Mouse (Mus musculus): ENCODE data around the gene Il21. TPM values are rescaled to one million over a fixed set of nuclear protein-coding genes. Genes with fewer than 3 reads are reported as not detected.

Gene Il21
- total and polyA plus RNA-seq, 2 experiments from 2014 or later, result not detected

DNA sequence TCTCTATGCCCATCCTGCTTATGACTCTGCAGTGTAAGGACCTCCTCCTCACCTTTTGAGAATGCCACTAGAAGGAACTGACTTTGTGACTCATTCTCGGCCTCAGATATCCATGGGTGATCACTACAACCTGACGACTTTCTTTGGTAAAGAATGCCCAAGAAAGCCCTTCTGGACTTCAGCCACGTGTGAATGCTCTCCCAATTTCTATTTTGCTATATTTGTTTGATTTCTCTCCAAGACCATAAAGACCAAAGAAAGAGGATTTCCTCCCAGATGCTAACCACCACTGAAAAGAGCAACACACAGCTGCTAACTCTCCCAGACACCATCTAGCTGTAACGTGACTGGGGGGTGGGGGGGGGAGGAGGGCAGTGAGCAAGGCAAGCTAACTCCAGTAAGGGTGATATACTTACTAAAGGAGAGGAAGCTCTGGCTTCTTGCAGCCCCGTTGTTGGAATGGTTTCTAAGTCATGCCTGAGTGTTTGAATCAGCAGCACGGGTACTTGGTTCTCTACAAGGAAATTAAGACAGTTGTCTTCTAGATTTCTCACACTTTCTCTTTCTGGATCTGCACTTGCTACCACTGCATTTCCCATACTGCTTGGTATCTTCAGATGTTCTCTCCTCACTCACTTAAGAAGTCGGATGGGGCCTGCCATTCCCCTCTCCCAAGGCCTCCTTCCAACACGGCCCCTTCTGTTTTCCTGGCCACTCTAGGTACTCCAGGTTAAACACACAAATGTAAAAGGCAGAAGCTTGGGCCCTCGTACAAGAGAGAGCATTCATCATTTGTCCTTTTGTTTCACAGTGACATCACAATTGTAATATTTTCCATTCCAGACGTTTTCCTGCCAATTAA is 57.5 kb downstream of the Il21 start:
- Histone ChIP-seq H3K4me3 (ENCODE audit: low read length) (no peak overlapping the region), H3K9me3 (ENCODE audit: low read length) (no peaks in the 10 kb centered on the region), H3K36me3 (ENCODE audit: insufficient read depth, low read length) (no peaks in the 10 kb centered on the region), H3K4me2 (ENCODE audit: low read depth, low read length) (no peak overlapping the region), H3K9ac (replicated peaks; ENCODE audit: low read length) (no peak overlapping the region), H3K27ac (no peak overlapping the region), H3K27me3 (ENCODE audit: insufficient read depth, low read length) (no peaks in the 10 kb centered on the region), H3K4me1 (ENCODE audit: insufficient read depth, low read length) (no peaks in the 10 kb centered on the region)
- DNase-seq (ENCODE audit: low spot score) (no peak), ATAC-seq (no peak)
- 74% methylated on average over 10 of the region's 10 CpGs for WGBS
- no peak for TF ChIP-seq CTCF (IDR thresholded peaks at IDR 0.05; ENCODE audit: low read depth)

DNA sequence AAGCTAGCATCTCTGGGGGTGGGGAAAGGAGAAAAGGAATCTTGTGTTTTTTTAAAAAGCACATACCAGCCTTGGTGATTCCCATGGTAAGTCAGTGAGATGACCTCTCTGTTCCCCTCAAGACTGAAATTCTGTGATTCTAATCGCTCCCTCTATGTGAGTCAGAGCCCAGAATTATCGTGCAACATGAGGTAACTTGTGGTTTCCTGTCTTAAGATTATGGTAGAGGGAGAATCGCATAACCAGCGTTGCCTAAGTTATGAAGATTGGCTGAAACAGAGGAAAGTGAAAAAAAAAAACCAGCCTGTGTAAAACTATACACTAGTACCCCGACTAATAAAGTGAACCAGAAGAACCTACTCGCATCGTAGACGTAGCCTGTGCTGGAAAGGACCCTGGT is 59.2 kb downstream of the Il21 start:
- H3K9me3 ChIP-seq (ENCODE audit: low read length), result no peaks in the 10 kb centered on the region
- ATAC-seq (no peak), DNase-seq (ENCODE audit: low spot score) (no peak)
- no peak overlapping the region for H3K4me3 ChIP-seq (ENCODE audit: low read length)
- H3K36me3 ChIP-seq (ENCODE audit: insufficient read depth, low read length), result no peaks in the 10 kb centered on the region
- no peaks in the 10 kb centered on the region for H3K27me3 ChIP-seq (ENCODE audit: insufficient read depth, low read length)
- H3K27ac ChIP-seq, result no peak overlapping the region
- no peaks in the 10 kb centered on the region for H3K4me1 ChIP-seq (ENCODE audit: insufficient read depth, low read length)
- no peak overlapping the region for H3K4me2 ChIP-seq (ENCODE audit: low read depth, low read length)
- TF ChIP-seq CTCF (IDR thresholded peaks at IDR 0.05; ENCODE audit: low read depth), result no peak
- no peak overlapping the region for H3K9ac ChIP-seq (replicated peaks; ENCODE audit: low read length)
- 94% methylated on average over 8 of the region's 8 CpGs for WGBS

Small RNA genes lying within 50 kb of the gene (microRNA-seq; reads per million reads assigned to microRNA genes)
- gene Gm24169, result 0 reads per million in 2 experiments

Other genes starting within 250 kb of the Il21 start
- 0.47 TPM in 1 of 2 replicates, not detected in the other for gene Adad1, start 169.1 kb downstream of the Il21 start, total RNA-seq (2014; rRNA removed)
- gene Adad1, start 169.1 kb downstream of the Il21 start, polyA plus RNA-seq (2015; fragmentation: Nextera tagmentation; extraction: Ambion mirVana), result 0.08 and 0.15 TPM in 2 replicates
- not detected in 2 replicates for gene Il2, start 106.7 kb downstream of the Il21 start, total RNA-seq (2014; rRNA removed)
- gene Il2, start 106.7 kb downstream of the Il21 start, polyA plus RNA-seq (2015; fragmentation: Nextera tagmentation; extraction: Ambion mirVana), result 0.61 and 0.75 TPM in 2 replicates
- gene Bbs12, start 79.9 kb upstream of the Il21 start, total RNA-seq (2014; rRNA removed), result 3.9 and 4.1 TPM in 2 replicates
- 3.9 and 4.2 TPM in 2 replicates for gene Bbs12, start 79.9 kb upstream of the Il21 start, polyA plus RNA-seq (2015; fragmentation: Nextera tagmentation; extraction: Ambion mirVana)
- gene Cetn4, start 80.1 kb upstream of the Il21 start, total RNA-seq (2014; rRNA removed), result 1.3 and 4.4 TPM in 2 replicates
- gene Cetn4, start 80.1 kb upstream of the Il21 start, polyA plus RNA-seq (2015; fragmentation: Nextera tagmentation; extraction: Ambion mirVana), result 3.3 and 4.6 TPM in 2 replicates
- 2.9 and 3.7 TPM in 2 replicates for gene Fgf2, start 115.7 kb upstream of the Il21 start, total RNA-seq (2014; rRNA removed)
- gene Fgf2, start 115.7 kb upstream of the Il21 start, polyA plus RNA-seq (2015; fragmentation: Nextera tagmentation; extraction: Ambion mirVana), result 0.95 and 1.1 TPM in 2 replicates
- gene Spata5, start 187.3 kb upstream of the Il21 start, total RNA-seq (2014; rRNA removed), result 12.2 and 13.2 TPM in 2 replicates
- gene Spata5, start 187.3 kb upstream of the Il21 start, polyA plus RNA-seq (2015; fragmentation: Nextera tagmentation; extraction: Ambion mirVana), result 18.8 and 22.9 TPM in 2 replicates
- 0.93 and 2.1 TPM in 2 replicates for gene Nudt6, start 187.6 kb upstream of the Il21 start, total RNA-seq (2014; rRNA removed)
- 8.7 and 10.1 TPM in 2 replicates for gene Nudt6, start 187.6 kb upstream of the Il21 start, polyA plus RNA-seq (2015; fragmentation: Nextera tagmentation; extraction: Ambion mirVana)

Measured in hindbrain, postnatal 0 days (tissue).